Mouse (Mus musculus) heart, postnatal 0 days (tissue): ENCODE measurements around the gene Fezf2. TPM values are rescaled to one million over a fixed set of nuclear protein-coding genes. Genes with fewer than 3 reads are reported as not detected.

Source experiments
- ATAC-seq: fragments of 200-750 bp; cut with Nextera tagmentation; 2 replicates; pipeline ENCODE4 v1.8.0; 2017; ENCODE audit warnings: low read depth, moderate number of reproducible peaks, moderate library complexity; ENCODE audit not compliant: insufficient read depth
- DNase-seq: peaks from one replicate; pipeline ENCODE4 v3.0.0-alpha.2; 2016; ENCODE audit warnings: low spot score
- H3K27ac ChIP-seq: fragments of 300-500 bp; sonication (generic); 2 replicates; pipeline ENCODE4 v1.5.1; 2014; ENCODE audit warnings: low read depth, mild to moderate bottlenecking
- H3K27me3 ChIP-seq: fragments of 300-500 bp; sonication (generic); 2 replicates; pipeline ENCODE4 v1.6.1; 2014; ENCODE audit warnings: low read length, mixed read lengths; ENCODE audit not compliant: control insufficient read depth, insufficient read depth
- H3K36me3 ChIP-seq: fragments of 300-500 bp; sonication (generic); replicated peaks from 2 replicates; pipeline ENCODE4 v1.6.1; 2014; ENCODE audit warnings: low read length, mixed read lengths; ENCODE audit not compliant: control insufficient read depth, insufficient read depth
- H3K4me1 ChIP-seq: fragments of 300-500 bp; sonication (generic); 2 replicates; pipeline ENCODE4 v1.6.1; 2014; ENCODE audit warnings: antibody characterized with exemption; ENCODE audit not compliant: control insufficient read depth, insufficient read depth
- H3K4me2 ChIP-seq: fragments of 300-500 bp; sonication (generic); 2 replicates; pipeline ENCODE4 v1.6.1; 2014; ENCODE audit warnings: low read depth, mild to moderate bottlenecking, low read length, moderate library complexity
- H3K4me3 ChIP-seq: fragments of 300-500 bp; sonication (generic); 2 replicates; pipeline ENCODE4 v1.5.1; 2014; ENCODE audit warnings: low read depth, low read length
- H3K9ac ChIP-seq: fragments of 300-500 bp; sonication (generic); replicated peaks from 2 replicates; pipeline ENCODE4 v1.6.1; 2014; ENCODE audit warnings: low read depth, low read length, mixed read lengths
- H3K9me3 ChIP-seq: fragments of 300-500 bp; sonication (generic); replicated peaks from 2 replicates; pipeline ENCODE4 v1.6.1; 2016; ENCODE audit warnings: low read length; ENCODE audit not compliant: control insufficient read depth
- CTCF ChIP-seq: IDR thresholded peaks from 2 replicates; pipeline ENCODE4 v1.5.1; 2016; ENCODE audit warnings: antibody characterized with exemption, control low read depth, low read depth
- EP300 ChIP-seq: IDR thresholded peaks from 2 replicates; pipeline ENCODE4 v1.6.1; 2016; ENCODE audit warnings: antibody characterized with exemption, low read depth
- WGBS: fragments of 180-500 bp; shearing (Covaris S2); extraction: QIAGEN DNeasy Blood & Tissue Kit; methylation state at CpG from one replicate; pipeline ENCODE4 v1.1.7; 2014; 5-methylcytosine and 5-hydroxymethylcytosine counted together
- polyA plus RNA-seq: library from polyadenylated mRNA; unstranded; fragments of >200 nt; fragmentation: Nextera tagmentation; extraction: Ambion mirVana; gene quantifications from 2 replicates; pipeline ENCODE4 v1.2.1, GENCODE M21; 2015
- total RNA-seq: library from RNA; depleted of rRNA; stranded (reverse); fragments of >200 nt; gene quantifications from 2 replicates; pipeline ENCODE4 v1.2.3, GENCODE M21; 2014; ENCODE audit warnings: low replicate concordance

The Fezf2 gene
- total and polyA plus RNA-seq, 2 experiments from 2014 or later = not detected

GRCm38 (mm10) chr14:12341789-12342457 lies 6.1 kb downstream of the Fezf2 start:
- ATAC-seq = no peak
- peak overlapping the region; percentile 21; the same call in 1 of the 2 replicates for H3K4me3 ChIP-seq
- no peak overlapping the region for H3K9ac ChIP-seq
- peaks cover 99% of the 10 kb centered on the region for H3K27me3 ChIP-seq
- H3K4me1 ChIP-seq = 0 out of 2 replicates have a peak, but pooled peaks cover 3% of the 10 kb centered on the region
- DNase-seq = no peak
- no peak overlapping the region for H3K4me2 ChIP-seq
- WGBS = 5% methylated on average over 24 of the region's 24 CpGs
- no peaks in the 10 kb centered on the region for H3K9me3 ChIP-seq
- no peak overlapping the region for H3K27ac ChIP-seq
- TF ChIP-seq EP300 (no peak), CTCF (no peak)
- H3K36me3 ChIP-seq = no peaks in the 10 kb centered on the region

- ATAC-seq = no peak
- Histone ChIP-seq H3K4me2 (peak overlapping the region; percentile 29), H3K9ac (no peak overlapping the region), H3K36me3 (no peaks in the 10 kb centered on the region), H3K27me3 (peaks cover 99% of the 10 kb centered on the region), H3K9me3 (no peaks in the 10 kb centered on the region), H3K4me1 (0 out of 2 replicates have a peak, but pooled peaks cover 3% of the 10 kb centered on the region), H3K4me3 (peak overlapping the region; percentile 21), H3K27ac (no peak overlapping the region)
- 1% methylated on average over 42 of the region's 42 CpGs for WGBS
- TF ChIP-seq CTCF (no peak; the same call in 1 of the 2 replicates), EP300 (no peak)
- no peak for DNase-seq
Observed at GRCm38 (mm10) chr14:12341075-12341788, 6.8 kb downstream of the Fezf2 start.

- peaks cover 99% of the 10 kb centered on the region for H3K27me3 ChIP-seq
- ATAC-seq (no peak), DNase-seq (no peak)
- peak overlapping the region; percentile 42; the same call in 1 of the 2 replicates for H3K4me2 ChIP-seq
- no peaks in the 10 kb centered on the region for H3K9me3 ChIP-seq
- TF ChIP-seq EP300 = no peak
- TF ChIP-seq CTCF = no peak
- H3K9ac ChIP-seq = no peak overlapping the region
- H3K4me1 ChIP-seq = 0 out of 2 replicates have a peak, but pooled peaks cover 3% of the 10 kb centered on the region
- peak overlapping the region; percentile 24 for H3K4me3 ChIP-seq
- under 1% methylated on average over 19 of the region's 19 CpGs for WGBS
- no peak overlapping the region for H3K27ac ChIP-seq
- H3K36me3 ChIP-seq = no peaks in the 10 kb centered on the region
Observed at GRCm38 (mm10) chr14:12340238-12341074, 7.5 kb downstream of the Fezf2 start.

GRCm38 (mm10) chr14:12338811-12339565 lies 9.0 kb downstream of the Fezf2 start:
- 3% methylated on average over 10 of the region's 10 CpGs for WGBS
- ATAC-seq = no peak

More at GRCm38 (mm10) chr14:12338811-12339565, 9.0 kb downstream of the Fezf2 start:
- Histone ChIP-seq H3K27ac (no peak overlapping the region), H3K27me3 (peaks cover 98% of the 10 kb centered on the region), H3K9me3 (no peaks in the 10 kb centered on the region), H3K4me1 (0 out of 2 replicates have a peak, but pooled peaks cover 3% of the 10 kb centered on the region), H3K36me3 (no peaks in the 10 kb centered on the region), H3K4me2 (no peak overlapping the region), H3K4me3 (no peak overlapping the region), H3K9ac (no peak overlapping the region)
- DNase-seq = no peak
- TF ChIP-seq EP300 (no peak), CTCF (no peak)
